Mouse (Mus musculus) embryonic facial prominence, embryonic 10.5 days (tissue): ENCODE measurements around the gene Pex16. TPM values are rescaled to one million over a fixed set of nuclear protein-coding genes. Genes with fewer than 3 reads are reported as not detected.

Experiments used
- DNase-seq: peaks from one replicate; pipeline ENCODE4 v3.0.0-alpha.2; 2017; ENCODE audit warnings: low spot score
- H3K27ac ChIP-seq: fragments of 300-500 bp; sonication (generic); replicated peaks from 2 replicates; pipeline ENCODE4 v1.5.1; 2016; ENCODE audit warnings: mild to moderate bottlenecking
- H3K27me3 ChIP-seq: fragments of 300-500 bp; sonication (generic); replicated peaks from 2 replicates; pipeline ENCODE4 v1.6.1; 2016; ENCODE audit warnings: low read depth, mild to moderate bottlenecking; ENCODE audit not compliant: poor library complexity, severe bottlenecking
- H3K36me3 ChIP-seq: fragments of 300-500 bp; sonication (generic); replicated peaks from 2 replicates; pipeline ENCODE4 v1.6.1; 2016; ENCODE audit warnings: mild to moderate bottlenecking, moderate library complexity
- H3K4me1 ChIP-seq: fragments of 300-500 bp; sonication (generic); 2 replicates; pipeline ENCODE4 v1.6.1; 2016
- H3K4me3 ChIP-seq: fragments of 300-500 bp; sonication (generic); 2 replicates; pipeline ENCODE4 v1.5.1; 2016; ENCODE audit warnings: mild to moderate bottlenecking, moderate library complexity
- H3K9me3 ChIP-seq: fragments of 300-500 bp; sonication (generic); 2 replicates; pipeline ENCODE4 v1.6.1; 2016; ENCODE audit warnings: mild to moderate bottlenecking
- WGBS: fragments of 180-500 bp; shearing (Covaris S2); methylation state at CpG from one replicate; pipeline ENCODE4 v1.1.7; 2016; 5-methylcytosine and 5-hydroxymethylcytosine counted together
- polyA plus RNA-seq: library from polyadenylated mRNA; unstranded; fragments of >200 nt; fragmentation: Nextera tagmentation; extraction: Ambion mirVana; gene quantifications from 2 replicates; pipeline ENCODE4 v1.2.1, GENCODE M21; 2016

Gene Pex16
- polyA plus RNA-seq, 1 experiment from 2014 or later = 18.6 TPM

DNA sequence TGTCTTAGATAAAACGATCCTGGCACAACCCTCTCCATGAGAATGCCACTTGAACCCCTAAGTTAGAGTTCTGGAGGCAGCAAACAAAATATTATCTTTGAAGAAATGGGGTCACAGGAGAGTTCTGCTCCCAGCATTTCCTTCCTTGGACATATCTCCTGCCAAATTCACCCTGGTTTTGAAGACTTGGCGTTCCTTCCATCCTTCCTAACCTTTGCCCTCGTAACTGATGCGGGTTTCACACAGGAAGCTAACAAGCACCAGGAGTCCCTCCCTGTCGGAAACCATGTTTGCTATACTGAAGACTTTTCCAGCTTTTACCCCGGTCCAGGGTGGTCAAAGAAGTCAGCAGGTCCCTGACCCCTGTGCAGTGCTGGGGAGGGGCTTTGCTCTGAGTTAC lies 20.3 kb upstream of the Pex16 start:
- H3K36me3 ChIP-seq = peaks cover 93% of the 10 kb centered on the region
- H3K4me3 ChIP-seq = no peak overlapping the region
- no peaks in the 10 kb centered on the region for H3K27me3 ChIP-seq
- H3K4me1 ChIP-seq = peaks cover 17% of the 10 kb centered on the region
- DNase-seq = no peak
- no peaks in the 10 kb centered on the region for H3K9me3 ChIP-seq
- WGBS = 60% methylated on average over 6 of the region's 6 CpGs
- H3K27ac ChIP-seq = no peak overlapping the region

DNA sequence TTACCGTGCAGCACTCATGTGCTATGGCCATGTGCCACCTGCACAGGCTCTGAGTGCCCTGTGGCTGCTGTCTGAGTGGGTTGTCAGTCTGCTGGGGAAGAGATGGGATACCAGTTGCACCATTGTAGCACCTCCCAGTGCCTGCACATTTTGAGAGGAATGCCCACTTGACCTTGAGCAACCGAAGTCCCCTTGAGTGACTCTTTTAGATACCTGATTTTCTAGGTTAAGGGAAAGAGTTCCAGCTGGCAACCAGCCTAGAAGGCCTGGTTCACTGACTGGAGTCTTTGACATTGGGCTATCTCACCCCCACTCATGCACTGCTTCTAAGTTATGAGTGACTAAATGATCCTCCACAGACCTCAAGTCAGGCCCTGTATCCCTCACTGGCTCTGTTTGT lies 15.2 kb upstream of the Pex16 start:
- H3K4me3 ChIP-seq = no peak overlapping the region
- no peaks in the 10 kb centered on the region for H3K9me3 ChIP-seq
- peak; percentile 4 for DNase-seq
- no peak overlapping the region for H3K27ac ChIP-seq
- H3K36me3 ChIP-seq = peaks cover 91% of the 10 kb centered on the region
- no peaks in the 10 kb centered on the region for H3K4me1 ChIP-seq
- 85% methylated on average over 2 of the region's 2 CpGs for WGBS
- no peaks in the 10 kb centered on the region for H3K27me3 ChIP-seq

DNA sequence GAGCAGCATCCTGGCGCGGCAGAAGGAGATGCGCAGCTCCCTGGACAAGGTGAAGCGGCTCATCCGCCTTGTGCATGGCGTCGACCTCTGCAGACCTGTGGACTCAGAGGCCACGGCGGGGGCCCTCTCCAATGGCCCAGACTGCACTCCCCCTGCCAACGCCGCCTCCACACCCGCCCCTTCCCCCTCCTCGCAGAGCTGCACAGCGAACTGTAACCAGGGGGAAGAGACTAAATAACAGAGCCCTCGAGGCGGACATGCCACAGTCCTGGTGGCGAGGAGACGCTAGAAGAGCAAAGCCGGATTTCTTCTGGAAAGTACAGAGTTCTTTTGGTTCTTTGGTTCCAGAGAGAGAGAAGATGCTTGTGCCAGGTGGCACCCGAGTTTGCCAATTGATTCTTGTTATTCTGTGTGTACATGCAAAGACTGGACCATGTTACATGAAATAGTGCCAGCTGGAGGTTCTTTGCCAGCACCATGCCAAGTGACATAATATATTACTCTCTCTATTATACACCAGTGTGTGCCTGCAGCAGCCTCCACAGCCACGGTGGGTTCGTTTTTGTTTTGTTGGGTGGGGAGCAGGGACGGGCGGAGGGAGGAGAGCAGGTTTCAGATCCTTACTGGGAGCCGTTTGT lies 14.2 kb upstream of the Pex16 start:
- 66% methylated on average over 25 of the region's 25 CpGs for WGBS
- H3K27ac ChIP-seq = no peak overlapping the region
- no peak overlapping the region for H3K4me3 ChIP-seq
- H3K4me1 ChIP-seq = no peaks in the 10 kb centered on the region
- no peaks in the 10 kb centered on the region for H3K27me3 ChIP-seq
- H3K9me3 ChIP-seq = no peaks in the 10 kb centered on the region
- DNase-seq = no peak
- peaks cover 93% of the 10 kb centered on the region for H3K36me3 ChIP-seq

DNA sequence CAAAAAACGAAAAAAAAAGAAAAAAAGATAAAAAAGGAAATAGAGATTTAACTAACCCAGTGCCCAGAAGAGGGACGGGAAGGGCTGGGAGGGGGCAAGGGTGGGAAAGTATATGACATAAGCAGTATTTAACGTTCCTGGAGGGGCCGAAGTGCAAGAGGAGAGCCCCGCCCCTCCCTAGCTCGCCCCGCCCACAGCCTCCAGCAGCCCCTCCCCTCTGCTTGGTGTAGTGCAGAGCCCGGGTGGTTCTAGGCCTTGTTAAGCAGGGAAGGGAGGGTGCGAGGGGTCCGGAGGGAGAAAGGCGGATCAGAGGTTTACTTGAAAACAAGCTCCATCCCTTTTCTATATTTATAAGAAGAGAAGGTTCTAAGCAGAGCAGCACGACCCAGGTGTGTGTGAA lies 13.6 kb upstream of the Pex16 start:
- Histone ChIP-seq H3K4me1 (no peaks in the 10 kb centered on the region), H3K27ac (no peak overlapping the region), H3K4me3 (no peak overlapping the region), H3K36me3 (peaks cover 93% of the 10 kb centered on the region), H3K27me3 (no peaks in the 10 kb centered on the region), H3K9me3 (no peaks in the 10 kb centered on the region)
- DNase-seq = peak; percentile 46
- 22% methylated on average over 12 of the region's 12 CpGs for WGBS

DNA sequence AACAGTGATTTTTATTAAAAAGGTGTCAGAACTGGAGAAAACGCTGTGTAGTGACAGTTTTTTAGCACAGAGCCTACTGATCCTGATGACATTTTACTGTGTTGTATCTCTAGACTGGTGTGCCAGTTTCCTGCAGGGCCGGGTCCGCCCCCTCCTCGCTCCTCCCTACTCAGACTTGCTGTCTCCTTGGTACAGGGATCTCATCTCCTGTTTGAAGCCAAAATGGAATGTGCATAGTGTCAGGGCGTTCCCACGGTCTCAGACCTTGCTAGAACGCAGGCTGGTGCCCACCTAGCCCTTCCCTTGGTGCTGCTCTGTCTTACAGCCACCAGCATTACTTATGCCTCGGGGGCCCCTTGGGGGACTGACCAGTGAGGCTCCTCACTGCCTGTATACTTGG lies 12.7 kb upstream of the Pex16 start:
- DNase-seq = no peak
- peaks cover 91% of the 10 kb centered on the region for H3K36me3 ChIP-seq
- H3K4me1 ChIP-seq = no peaks in the 10 kb centered on the region
- H3K4me3 ChIP-seq = no peak overlapping the region
- no peak overlapping the region for H3K27ac ChIP-seq
- H3K9me3 ChIP-seq = no peaks in the 10 kb centered on the region
- H3K27me3 ChIP-seq = no peaks in the 10 kb centered on the region
- WGBS = 86% methylated on average over 8 of the region's 8 CpGs

DNA sequence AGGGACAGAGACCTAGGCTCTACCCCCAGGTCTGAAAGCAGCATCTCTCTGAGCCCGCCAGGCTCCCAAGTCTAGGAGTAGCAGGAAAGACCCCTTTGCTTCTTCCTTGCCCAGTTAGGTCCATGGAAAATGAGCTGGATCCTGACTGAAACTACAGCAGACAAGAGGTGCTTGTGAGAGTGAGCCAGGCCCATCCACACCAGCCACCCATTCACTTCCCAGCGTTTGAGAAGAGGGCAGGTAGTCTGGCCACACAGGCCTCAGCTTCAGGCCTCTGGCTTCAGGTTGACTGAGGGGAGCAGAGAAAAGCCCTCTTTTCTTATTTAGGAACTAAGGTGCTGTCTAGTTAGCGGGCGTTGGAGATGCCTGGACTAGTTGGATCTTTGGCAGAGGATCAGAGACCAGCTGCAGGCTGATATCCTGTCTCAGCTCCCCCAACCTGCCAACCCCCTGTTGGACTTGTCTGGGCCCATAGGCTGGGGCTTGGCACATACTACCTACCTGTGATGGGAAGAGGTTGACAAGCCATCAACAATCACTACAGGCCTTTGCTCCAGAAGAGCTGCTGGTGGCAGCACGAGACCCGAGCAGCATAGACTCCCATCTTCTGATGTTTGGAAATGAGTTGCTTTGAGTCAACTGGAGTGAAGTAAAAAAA lies 11.8 kb upstream of the Pex16 start:
- Histone ChIP-seq H3K9me3 (no peaks in the 10 kb centered on the region), H3K4me1 (peaks cover 9% of the 10 kb centered on the region), H3K36me3 (peaks cover 82% of the 10 kb centered on the region), H3K27ac (no peak overlapping the region), H3K4me3 (no peak overlapping the region), H3K27me3 (no peaks in the 10 kb centered on the region)
- 93% methylated on average over 6 of the region's 6 CpGs for WGBS
- no peak for DNase-seq

DNA sequence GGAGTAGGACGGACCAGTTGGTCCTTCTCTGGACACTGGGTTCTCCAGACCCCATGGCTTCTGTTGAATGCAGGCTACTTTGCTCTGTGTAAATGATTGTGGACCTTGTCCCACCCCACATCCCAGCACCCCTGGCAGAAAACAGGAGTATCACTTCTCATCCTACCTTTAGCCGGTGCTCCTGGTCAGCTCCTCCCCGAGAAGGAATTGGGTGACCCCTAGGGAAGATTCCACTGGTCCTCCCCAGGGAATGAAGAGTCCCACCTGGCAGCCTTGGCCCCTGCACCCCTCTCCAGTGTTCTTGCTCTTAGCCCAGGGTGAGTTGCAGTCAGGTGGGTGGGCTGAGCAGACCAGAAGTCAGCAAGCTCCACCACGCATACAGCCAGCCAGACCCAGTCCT lies 10.4 kb upstream of the Pex16 start:
- no peak overlapping the region for H3K27ac ChIP-seq
- H3K4me1 ChIP-seq = peaks cover 11% of the 10 kb centered on the region
- no peaks in the 10 kb centered on the region for H3K9me3 ChIP-seq
- no peak for DNase-seq
- peaks cover 7% of the 10 kb centered on the region for H3K27me3 ChIP-seq
- 90% methylated on average over 4 of the region's 4 CpGs for WGBS
- H3K36me3 ChIP-seq = peaks cover 68% of the 10 kb centered on the region
- H3K4me3 ChIP-seq = no peak overlapping the region

DNA sequence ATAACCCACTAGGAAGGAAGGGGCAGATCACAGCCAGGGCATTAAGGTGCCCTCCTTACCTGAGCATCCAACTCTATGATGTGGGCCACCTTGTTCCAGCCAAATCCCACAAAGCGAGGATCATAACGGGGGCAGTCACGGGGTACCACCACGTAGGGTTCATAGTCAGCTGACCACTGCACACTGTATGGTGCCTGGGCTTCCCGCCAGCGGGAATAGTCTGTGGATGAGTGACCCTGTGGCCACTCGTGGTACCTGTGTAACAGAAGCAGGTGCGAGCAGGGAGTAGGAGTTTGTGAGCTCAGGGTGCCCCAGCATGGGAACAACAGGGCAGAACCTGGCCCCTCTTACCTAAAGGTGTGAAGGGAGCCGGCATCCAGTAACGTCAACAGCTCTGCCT lies 8.9 kb upstream of the Pex16 start:
- Histone ChIP-seq H3K4me3 (no peak overlapping the region), H3K27ac (no peak overlapping the region), H3K27me3 (peaks cover 21% of the 10 kb centered on the region), H3K36me3 (peaks cover 53% of the 10 kb centered on the region), H3K4me1 (peaks cover 26% of the 10 kb centered on the region), H3K9me3 (no peaks in the 10 kb centered on the region)
- WGBS = 92% methylated on average over 10 of the region's 10 CpGs
- DNase-seq = no peak

DNA sequence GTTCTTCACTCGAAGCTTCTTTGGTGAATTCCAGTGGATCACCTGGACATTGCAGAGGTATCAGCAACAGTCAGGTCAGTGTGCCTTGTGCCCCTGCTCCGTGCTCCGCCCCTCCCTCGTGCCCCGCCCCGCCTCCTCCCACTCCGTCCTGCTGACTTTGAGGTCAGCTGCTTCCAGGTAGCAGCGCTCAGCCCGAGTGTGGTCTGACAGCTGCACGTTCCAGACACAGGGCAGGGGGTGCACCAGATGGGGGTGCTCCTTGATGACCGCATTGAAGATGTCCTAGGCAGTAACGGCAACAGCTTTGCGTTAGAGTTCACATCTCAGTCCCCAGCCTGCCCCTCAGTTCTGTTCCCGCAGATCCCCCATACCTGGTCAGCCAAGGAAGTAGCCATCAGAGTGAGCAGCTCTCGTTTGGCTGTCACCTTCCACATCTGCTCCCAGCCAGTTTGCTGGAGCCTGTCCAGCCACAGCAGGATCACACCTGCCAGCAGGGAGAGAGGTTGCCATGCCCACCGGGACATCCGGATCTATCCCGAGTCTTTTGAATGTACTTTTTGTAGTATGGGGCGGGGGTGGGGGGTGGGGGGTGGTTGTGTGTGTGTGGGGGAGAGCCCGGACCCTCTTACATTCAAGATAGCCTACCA lies 7.0 kb upstream of the Pex16 start:
- no peak for DNase-seq
- Histone ChIP-seq H3K4me1 (peaks cover 45% of the 10 kb centered on the region), H3K9me3 (no peaks in the 10 kb centered on the region), H3K4me3 (no peak overlapping the region), H3K27me3 (peaks cover 41% of the 10 kb centered on the region), H3K36me3 (peaks cover 40% of the 10 kb centered on the region), H3K27ac (no peak overlapping the region)
- 46% methylated on average over 20 of the region's 20 CpGs for WGBS

DNA sequence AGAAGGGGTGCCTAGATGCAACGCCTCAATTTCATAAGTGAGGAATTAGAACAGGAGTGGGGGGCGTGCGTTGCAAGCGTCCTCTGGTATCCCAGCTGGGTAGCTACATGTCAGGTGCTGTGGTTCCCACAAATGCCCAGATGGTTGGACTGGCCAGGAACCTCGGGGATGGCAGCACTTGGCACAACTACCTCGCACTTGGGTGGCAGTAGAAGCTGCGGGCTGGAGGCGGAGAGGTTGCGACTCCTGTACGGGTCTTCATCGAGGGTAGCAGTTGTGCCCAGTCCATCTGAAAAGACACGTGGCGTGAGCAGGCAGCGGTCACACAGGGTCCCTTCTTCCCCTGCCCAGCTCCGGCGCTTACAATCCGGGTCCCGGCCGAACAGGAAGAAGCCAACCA lies 4.1 kb upstream of the Pex16 start:
- Histone ChIP-seq H3K4me1 (peaks cover 71% of the 10 kb centered on the region), H3K36me3 (peaks cover 12% of the 10 kb centered on the region), H3K27ac (peak overlapping the region; percentile 87), H3K9me3 (no peaks in the 10 kb centered on the region), H3K27me3 (peaks cover 56% of the 10 kb centered on the region), H3K4me3 (peak overlapping the region; percentile 67)
- 10% methylated on average over 19 of the region's 19 CpGs for WGBS
- DNase-seq = no peak

DNA sequence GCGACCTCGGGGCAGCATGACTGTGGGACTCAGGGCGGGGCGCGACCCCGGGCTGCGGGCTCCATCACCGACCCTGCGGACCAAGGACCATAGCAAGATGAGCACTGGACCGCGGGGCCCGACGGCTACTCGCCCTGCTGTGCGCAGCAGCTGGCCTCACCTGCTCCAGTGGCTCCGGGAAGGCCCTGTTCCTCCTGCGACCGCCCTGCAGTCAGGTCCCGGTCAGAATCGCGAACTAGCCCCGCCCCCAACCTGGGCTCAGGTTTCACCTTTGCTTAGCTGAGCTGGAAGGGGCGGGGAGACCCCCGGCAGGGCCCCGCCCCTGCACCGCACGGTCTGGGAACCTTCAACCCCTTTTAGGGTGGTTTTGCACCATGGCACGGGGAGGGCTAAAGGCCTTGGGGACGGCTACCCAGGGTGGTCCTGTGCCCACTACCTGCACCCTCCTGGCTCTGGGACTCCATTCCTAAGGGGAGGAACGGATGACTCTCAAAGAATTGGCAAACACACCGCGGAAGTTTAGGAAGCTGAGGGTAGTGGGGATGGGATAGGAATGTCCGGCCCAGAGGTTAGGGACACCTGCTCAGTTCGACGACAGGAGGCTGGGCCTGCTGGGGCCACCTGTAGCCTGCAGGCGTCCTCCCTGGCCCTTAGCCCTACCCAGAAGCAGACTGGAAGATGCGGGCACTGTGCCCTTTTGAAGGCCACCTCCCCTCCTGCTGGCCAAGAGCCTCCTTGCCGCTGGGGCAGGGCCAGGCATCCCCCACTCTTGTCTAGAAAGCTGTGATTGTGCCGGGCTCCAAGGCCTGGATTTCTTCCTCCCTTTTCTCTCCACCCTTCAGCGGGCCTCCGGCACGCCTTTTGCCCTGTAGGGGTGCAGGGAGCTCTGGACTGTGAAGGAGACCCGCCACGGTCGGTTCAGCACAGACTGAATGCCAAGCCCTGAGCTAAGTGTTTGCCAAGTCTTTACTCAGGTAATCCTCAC lies 3.4 kb upstream of the Pex16 start:
- Histone ChIP-seq H3K27me3 (peaks cover 56% of the 10 kb centered on the region), H3K36me3 (peaks cover 5% of the 10 kb centered on the region), H3K4me1 (peaks cover 79% of the 10 kb centered on the region), H3K4me3 (peak overlapping the region; percentile 67), H3K27ac (peak overlapping the region; percentile 87), H3K9me3 (no peaks in the 10 kb centered on the region)
- 1% methylated on average over 45 of the region's 45 CpGs for WGBS
- DNase-seq = peak; percentile 89

DNA sequence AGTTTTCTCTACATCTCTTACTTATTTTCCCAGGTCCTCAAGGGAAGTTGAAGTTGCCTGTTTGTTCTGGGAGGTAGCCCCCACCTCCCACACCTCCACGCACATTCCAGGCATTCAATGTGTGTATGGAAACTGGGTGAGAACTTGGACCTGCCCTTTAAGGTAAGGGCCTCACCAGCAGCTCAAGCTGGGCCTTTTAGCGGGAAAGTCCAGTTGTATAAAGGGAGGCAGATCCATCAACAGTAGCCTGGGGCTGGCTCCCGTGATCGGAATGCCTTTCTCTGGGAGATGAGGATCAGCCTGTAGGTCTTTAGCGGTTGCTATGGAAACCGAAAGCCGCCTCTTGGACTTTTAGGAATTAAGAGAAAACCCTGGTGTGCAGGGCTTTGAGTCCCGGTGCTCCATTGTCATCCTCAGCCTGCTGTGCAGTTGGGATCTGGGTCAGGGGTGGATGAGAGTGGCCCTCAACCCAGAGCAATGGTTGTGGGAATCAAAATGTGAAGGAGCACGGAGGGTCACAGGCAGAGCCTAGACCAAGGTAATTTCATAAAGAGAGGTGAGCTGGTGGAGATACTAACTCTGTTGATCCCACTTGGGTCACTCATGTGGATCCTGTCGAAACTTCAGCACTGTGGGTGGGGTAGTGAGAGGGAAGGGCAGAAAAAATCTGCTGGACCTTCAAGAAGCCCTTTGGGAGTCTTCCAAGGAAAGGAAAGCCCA lies 2.3 kb upstream of the Pex16 start:
- Histone ChIP-seq H3K9me3 (no peaks in the 10 kb centered on the region), H3K4me3 (peak overlapping the region; percentile 67; the same call in 1 of the 2 replicates), H3K4me1 (peaks cover 81% of the 10 kb centered on the region), H3K36me3 (no peaks in the 10 kb centered on the region), H3K27ac (peak overlapping the region; percentile 87), H3K27me3 (peaks cover 56% of the 10 kb centered on the region)
- 10% methylated on average over 10 of the region's 10 CpGs for WGBS
- DNase-seq = peak; percentile 59
